15 mouse cellular contexts compared by ENCODE assay signal in the genomic region with DNA sequence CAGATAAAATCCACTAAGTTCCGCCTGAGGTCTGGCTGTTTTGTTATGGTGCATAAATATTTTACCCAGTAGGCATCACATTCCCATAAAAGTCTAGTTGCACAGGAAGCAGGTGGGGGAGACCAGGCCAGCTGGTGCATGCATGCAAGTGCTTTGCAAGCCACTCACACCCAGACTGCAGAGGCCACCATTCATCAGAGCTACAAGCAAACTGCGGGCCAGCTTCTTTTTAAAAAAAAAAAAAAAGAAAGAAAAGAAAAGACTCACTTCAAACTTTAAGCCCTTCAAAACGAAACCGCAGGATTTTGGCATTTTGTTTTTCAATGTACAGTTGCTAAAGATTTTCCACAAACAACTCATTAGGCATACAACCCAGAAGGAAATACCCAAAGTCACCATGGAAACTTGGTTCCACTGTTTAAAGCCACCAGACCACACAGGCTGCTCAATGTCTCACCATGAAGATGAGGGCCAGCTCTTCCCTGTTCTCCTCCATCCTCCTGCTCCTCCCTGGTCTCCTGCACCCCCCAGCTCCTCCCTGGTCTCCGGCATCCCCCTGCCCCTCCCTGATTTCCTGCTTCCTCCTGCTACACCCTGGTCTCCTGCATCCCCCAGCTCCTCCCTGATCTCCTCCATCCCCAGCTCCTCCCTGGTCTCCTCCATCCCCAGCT. TPM values are rescaled to one million over a fixed set of nuclear protein-coding genes. Genes with fewer than 3 reads are reported as not detected.
DNase-seq lines count a peak whose midpoint lies in the region; ATAC-seq and TF ChIP-seq lines count a peak whose summit lies in the region.
"Had no signal": no experiment of that assay in that cellular context is flagged by ENCODE, and none has a peak within 500 bp of the region (broad histone marks: within the 10 kb centered on the region; RNA-seq: fewer than 3 reads in every experiment).

No protein-coding gene starts in this region.

- peak; percentile 21 for DNase-seq in kidney, postnatal 0 days (ENCODE audit: low spot score)
- DNase-seq in kidney, postnatal 4 days: no peak
- peak; percentile 59 for DNase-seq in embryonic facial prominence, embryonic 14.5 days (ENCODE audit: low spot score)
- DNase-seq in midbrain, embryonic 14.5 days: peak; percentile 46
- no peak for DNase-seq in retina, postnatal 1 day
- no peak for DNase-seq in heart, postnatal 4 days
- DNase-seq in spleen, adult 12 weeks (ENCODE audit: low spot score): no peak
- DNase-seq: adrenal gland, postnatal 10 days; cerebellum, adult 18-20 months; gastrocnemius, adult 2 months; lung, postnatal 10 days; spleen, adult 18-20 months had no signal

- H3K4me2 ChIP-seq in kidney, postnatal 0 days (ENCODE audit: low read length): no peak overlapping the region
- no peak overlapping the region for H3K4me2 ChIP-seq in embryonic facial prominence, embryonic 14.5 days (ENCODE audit: low read depth, low read length)
- no peak overlapping the region for H3K4me2 ChIP-seq in midbrain, embryonic 14.5 days (ENCODE audit: low read length)
- H3K4me2 ChIP-seq: heart, embryonic 12.5 days; liver, embryonic 11.5 days had no signal

- no peaks in the 10 kb centered on the region for H3K27me3 ChIP-seq in kidney, postnatal 0 days (ENCODE audit: insufficient read depth, low read length)
- no peaks in the 10 kb centered on the region for H3K27me3 ChIP-seq in embryonic facial prominence, embryonic 14.5 days (replicated peaks; ENCODE audit: control insufficient read depth, insufficient read depth, low read length)
- H3K27me3 ChIP-seq in midbrain, embryonic 14.5 days (ENCODE audit: control insufficient read depth, insufficient read depth, low read length): no peaks in the 10 kb centered on the region
- H3K27me3 ChIP-seq: heart, embryonic 12.5 days had no signal

- H3K27ac ChIP-seq in kidney, postnatal 0 days: no peak overlapping the region
- H3K27ac ChIP-seq in embryonic facial prominence, embryonic 14.5 days (replicated peaks; ENCODE audit: low read depth, low read length): no peak overlapping the region; the same call in 1 of the 2 replicates
- no peak overlapping the region for H3K27ac ChIP-seq in midbrain, embryonic 14.5 days (replicated peaks; ENCODE audit: low read depth, low read length)
- H3K27ac ChIP-seq: gastrocnemius, adult 2 months had no signal

- H3K4me3 ChIP-seq in kidney, postnatal 0 days (replicated peaks; ENCODE audit: low read depth, low read length): no peak overlapping the region
- H3K4me3 ChIP-seq in embryonic facial prominence, embryonic 14.5 days (ENCODE audit: low read depth, low read length): no peak overlapping the region
- no peak overlapping the region for H3K4me3 ChIP-seq in midbrain, embryonic 14.5 days (replicated peaks; ENCODE audit: low read depth, low read length)
- H3K4me3 ChIP-seq: gastrocnemius, adult 2 months; heart, embryonic 12.5 days had no signal

- no peak for ATAC-seq in kidney, postnatal 0 days (replicated peaks; ENCODE audit: low FRiP score, low read depth)
- 0 out of 2 replicates have a peak, but pooled peaks have one; percentile 62 for ATAC-seq in embryonic facial prominence, embryonic 14.5 days (ENCODE audit: low read depth)
- ATAC-seq in granulocyte monocyte progenitor cell, adult 5-6 weeks (replicated peaks; ENCODE audit: poor library complexity, severe bottlenecking): peak; percentile 24; the same call in 1 of the 2 replicates
- no peak for ATAC-seq in midbrain, embryonic 14.5 days (ENCODE audit: low FRiP score, low TSS enrichment)

- H3K9ac ChIP-seq in kidney, postnatal 0 days (ENCODE audit: low read depth, low read length): no peak overlapping the region
- H3K9ac ChIP-seq in embryonic facial prominence, embryonic 14.5 days (ENCODE audit: low read depth, low read length): no peak overlapping the region
- H3K9ac ChIP-seq in midbrain, embryonic 14.5 days (replicated peaks; ENCODE audit: low read length): no peak overlapping the region
- H3K9ac ChIP-seq: heart, embryonic 12.5 days had no signal

- no peaks in the 10 kb centered on the region for H3K4me1 ChIP-seq in kidney, postnatal 0 days (replicated peaks; ENCODE audit: insufficient read depth, low read length)
- H3K4me1 ChIP-seq in embryonic facial prominence, embryonic 14.5 days (ENCODE audit: control insufficient read depth, insufficient read depth, low read length): no peaks in the 10 kb centered on the region
- peaks cover 1% of the 10 kb centered on the region; the same call in 1 of the 2 replicates for H3K4me1 ChIP-seq in midbrain, embryonic 14.5 days (ENCODE audit: control insufficient read depth, insufficient read depth, low read length)

- H3K9me3 ChIP-seq in kidney, postnatal 0 days (replicated peaks; ENCODE audit: low read length): no peaks in the 10 kb centered on the region
- 0 out of 2 replicates have a peak, but pooled peaks cover 6% of the 10 kb centered on the region for H3K9me3 ChIP-seq in embryonic facial prominence, embryonic 14.5 days (ENCODE audit: control insufficient read depth, low read length)
- no peaks in the 10 kb centered on the region for H3K9me3 ChIP-seq in midbrain, embryonic 14.5 days (ENCODE audit: control insufficient read depth, low read length)
- H3K9me3 ChIP-seq: heart, embryonic 12.5 days had no signal

- WGBS in kidney, postnatal 0 days: 32% methylated on average over 5 of the region's 5 CpGs
- WGBS in embryonic facial prominence, embryonic 14.5 days: 50% methylated on average over 5 of the region's 5 CpGs
- WGBS in midbrain, embryonic 14.5 days: 24% methylated on average over 5 of the region's 5 CpGs

- no peak for TF ChIP-seq CTCF in kidney, postnatal 0 days (IDR thresholded peaks at IDR 0.05; ENCODE audit: low read depth)

- H3K36me3 ChIP-seq in kidney, postnatal 0 days (ENCODE audit: insufficient read depth, low read length): no peaks in the 10 kb centered on the region
- H3K36me3 ChIP-seq in embryonic facial prominence, embryonic 14.5 days (ENCODE audit: control insufficient read depth, insufficient read depth, low read length): peaks cover 11% of the 10 kb centered on the region
- no peaks in the 10 kb centered on the region for H3K36me3 ChIP-seq in midbrain, embryonic 14.5 days (ENCODE audit: control insufficient read depth, insufficient read depth, low read length)

RNA-seq across cellular contexts. Expression of a gene that starts 17.9 kb away (rescaled TPM):
- 4.4 and 5.4 TPM in 2 replicates for polyA plus RNA-seq in kidney, postnatal 0 days (2015; fragmentation: Nextera tagmentation; extraction: Ambion mirVana)
- 6.6 and 8.6 TPM in 2 replicates for polyA plus RNA-seq in embryonic facial prominence, embryonic 14.5 days (2014; fragmentation: Nextera tagmentation; extraction: Ambion mirVana)
- 30.8 and 39.1 TPM in 2 replicates for total RNA-seq in granulocyte monocyte progenitor cell, adult 5-6 weeks (2014; fragmentation: Nextera tagmentation)
- total RNA-seq in granulocyte monocyte progenitor cell, adult 5-6 weeks (2017): 21.3 and 22.5 TPM in 2 replicates
- polyA plus RNA-seq in midbrain, embryonic 14.5 days (2014; fragmentation: Nextera tagmentation; extraction: Ambion mirVana): 16.3 and 18.7 TPM in 2 replicates
- total RNA-seq in heart, postnatal 4 days (2021): 10 to 100 TPM; 16.9 to 19.8 TPM

Comparison
In these comparisons a context has a peak if more than half of its experiments do, and no peak if none do; other contexts are left out.
1. DNase-seq: peak in kidney, postnatal 0 days (single experiment), embryonic facial prominence, embryonic 14.5 days (single experiment) and midbrain, embryonic 14.5 days (single experiment); none in kidney, postnatal 4 days (0 of 2), retina, postnatal 1 day (single experiment), heart, postnatal 4 days (single experiment) and spleen, adult 12 weeks (single experiment).
2. ATAC-seq: peak in embryonic facial prominence, embryonic 14.5 days (single experiment) and granulocyte monocyte progenitor cell, adult 5-6 weeks (single experiment); none in kidney, postnatal 0 days (single experiment) and midbrain, embryonic 14.5 days (single experiment).